Mouse (Mus musculus) Muller cell, postnatal 12 days (primary cell): ENCODE measurements at regions not wholly inside any gene's neighbourhood (a gene's known extent, or its start where the extent isn't known, plus 50 kb on each side); places are given as distances from the start of the nearest gene placed in this dataset.

Experiments
- DNase-seq: peaks from one replicate; pipeline ENCODE4 v3.0.0-alpha.2; 2015; ENCODE audit errors: inconsistent ontology term

DNA sequence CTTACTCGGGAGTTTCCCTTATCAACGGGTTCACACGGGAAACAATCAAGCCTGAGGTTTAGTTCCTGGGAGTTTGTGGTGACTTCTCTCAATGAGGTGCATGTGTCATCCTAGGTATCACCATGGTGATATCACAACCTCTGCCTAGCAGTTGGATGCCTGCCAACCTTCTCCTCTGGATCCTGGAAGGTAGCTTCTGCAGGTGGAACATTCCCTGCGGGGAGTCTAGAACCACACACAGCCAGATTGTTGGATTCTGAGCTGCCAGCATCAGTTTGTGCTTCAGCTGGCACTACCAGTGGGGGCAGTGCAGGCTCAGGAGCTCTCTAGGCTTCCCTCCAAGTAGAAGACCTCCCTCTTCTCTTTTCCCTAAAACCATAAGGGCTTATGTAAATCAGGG is 581.8 kb downstream of the Tox3 start:
- no peak for DNase-seq

- no peak for DNase-seq
Observed at GRCm38 (mm10) chr8:89759531-89759930, 588.6 kb downstream of the Tox3 start.

GRCm38 (mm10) chr8:89758695-89759094 is 589.4 kb downstream of the Tox3 start:
- DNase-seq, result peak; percentile 33

DNA sequence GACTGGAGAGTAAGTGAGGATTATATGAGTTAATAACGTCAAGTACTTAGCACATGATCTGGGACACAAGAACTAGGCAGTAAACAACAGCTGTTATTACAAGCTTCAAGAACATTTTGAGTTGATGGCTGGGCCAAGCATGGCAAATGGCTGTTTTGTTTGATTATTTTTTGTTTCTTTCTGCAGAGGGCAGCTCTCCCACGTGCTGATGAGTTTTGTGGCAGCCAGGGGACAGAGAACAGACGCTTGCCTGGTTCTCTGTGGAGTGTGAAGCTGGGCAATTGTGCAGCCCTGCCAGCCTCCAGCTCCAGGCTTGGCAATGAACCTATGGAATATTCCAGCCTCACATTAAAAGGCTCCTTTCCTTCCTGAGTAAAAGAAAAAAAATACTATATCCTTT is 592.2 kb downstream of the Tox3 start:
- no peak for DNase-seq

- DNase-seq, result no peak
Observed at GRCm38 (mm10) chr8:89751201-89751600, 596.9 kb downstream of the Tox3 start.

GRCm38 (mm10) chr8:89747726-89748125 is 600.4 kb downstream of the Tox3 start:
- DNase-seq, result no peak

DNA sequence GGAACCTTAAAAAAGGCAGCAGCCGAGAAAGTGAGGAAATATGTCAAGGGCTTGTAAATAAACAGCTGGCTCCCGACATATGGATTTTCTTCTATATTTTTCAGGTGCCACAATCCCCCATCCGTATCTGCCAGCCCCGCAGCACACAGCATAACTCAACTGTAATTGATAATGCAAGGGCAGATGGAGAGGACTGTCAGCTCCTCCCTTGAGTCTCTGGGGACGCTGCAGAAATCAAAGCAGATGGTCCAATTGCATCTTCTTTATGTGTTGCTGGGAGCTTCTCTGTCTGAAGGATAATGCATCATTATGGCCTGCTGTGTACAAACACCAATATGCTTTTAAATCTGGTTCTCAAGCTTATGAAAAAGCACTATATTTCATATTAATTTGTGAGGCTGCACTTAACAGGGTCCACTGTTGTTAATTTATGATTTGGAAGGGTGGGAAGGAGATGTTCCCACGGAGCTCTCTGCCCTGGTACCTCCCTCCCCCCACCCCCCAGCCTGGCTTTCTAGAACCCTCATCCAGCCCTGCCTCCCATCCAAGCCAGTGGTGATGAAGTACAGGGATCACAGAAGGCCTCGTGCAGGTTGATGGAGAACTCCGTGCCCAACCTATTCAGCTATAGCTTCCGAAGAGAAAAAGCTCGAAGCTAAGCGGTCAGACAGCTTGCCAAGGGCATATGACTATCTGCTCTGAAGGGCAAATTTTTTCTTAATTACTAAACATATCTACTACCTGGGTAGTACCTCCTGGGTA is 603.7 kb downstream of the Tox3 start:
- no peak for DNase-seq

- DNase-seq, result no peak
Observed at GRCm38 (mm10) chr8:89738657-89739056, 609.5 kb downstream of the Tox3 start.

GRCm38 (mm10) chr8:89737636-89738035 is 610.5 kb downstream of the Tox3 start:
- DNase-seq, result no peak

DNA sequence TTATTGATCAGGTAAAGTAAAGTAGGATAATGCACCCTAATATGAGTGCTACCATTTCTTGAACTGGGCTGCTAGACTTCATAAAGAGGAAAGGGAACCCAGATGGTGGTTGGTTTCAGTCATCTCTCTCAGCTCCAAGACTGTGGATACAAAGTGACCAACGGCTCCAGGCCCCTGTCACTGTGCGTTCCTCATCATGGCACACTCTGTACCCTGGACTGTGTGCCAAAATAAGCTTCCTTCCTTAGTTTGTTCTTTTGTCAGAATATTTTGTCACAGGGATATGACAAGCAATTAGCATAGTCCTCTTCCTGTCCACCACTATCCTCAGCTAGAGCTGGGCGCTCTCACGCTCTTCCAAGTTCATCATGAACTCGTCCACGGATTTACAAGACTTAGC is 620.9 kb downstream of the Tox3 start:
- no peak for DNase-seq

- DNase-seq, result no peak
Observed at GRCm38 (mm10) chr8:89721684-89722305, 626.3 kb downstream of the Tox3 start.

DNA sequence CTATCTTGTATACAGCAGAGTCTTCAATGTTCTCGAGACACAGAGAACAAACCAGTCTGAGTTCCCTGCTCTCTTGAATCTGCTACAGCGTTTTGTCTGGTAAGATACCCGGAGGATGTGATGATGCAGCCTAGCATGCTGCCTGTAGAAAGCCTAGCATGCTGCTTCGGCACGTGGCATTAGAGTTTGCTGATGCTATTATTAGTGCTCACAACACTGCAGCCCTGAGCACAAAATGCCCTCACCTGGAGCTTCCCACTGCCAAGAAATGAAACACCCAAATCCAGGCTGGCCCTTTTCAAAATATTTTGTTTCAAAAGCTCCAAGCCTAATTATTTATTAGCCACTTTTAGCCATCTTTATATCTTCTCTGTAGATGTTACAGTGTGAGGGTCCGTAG is 634.3 kb downstream of the Tox3 start:
- no peak for DNase-seq

GRCm38 (mm10) chr8:89707341-89707928 is 640.7 kb downstream of the Tox3 start:
- DNase-seq, result no peak

GRCm38 (mm10) chr8:89685696-89686095 is 641.7 kb upstream of the Sall1 start:
- DNase-seq, result no peak

DNA sequence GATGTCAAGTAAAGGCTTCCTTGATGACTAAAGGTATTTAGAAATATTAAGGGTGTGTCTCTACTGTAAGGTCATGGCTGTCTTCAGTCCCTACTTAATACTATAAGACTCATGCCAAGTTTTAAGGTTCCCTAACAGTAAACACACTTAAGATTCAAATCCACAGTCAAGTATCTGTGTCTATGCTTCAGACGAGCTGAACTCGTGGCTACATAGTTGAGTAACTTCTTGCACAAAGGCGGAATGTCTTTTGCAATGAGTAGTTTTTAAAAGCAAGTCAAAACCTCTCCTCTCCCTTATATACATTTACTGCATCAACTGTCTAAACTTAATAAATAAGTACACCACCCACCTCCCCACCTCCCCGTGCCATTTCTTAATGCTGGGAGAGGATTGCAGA is 637.0 kb upstream of the Sall1 start:
- no peak for DNase-seq

- DNase-seq, result no peak
Observed at GRCm38 (mm10) chr8:89680341-89680740, 636.4 kb upstream of the Sall1 start.

DNA sequence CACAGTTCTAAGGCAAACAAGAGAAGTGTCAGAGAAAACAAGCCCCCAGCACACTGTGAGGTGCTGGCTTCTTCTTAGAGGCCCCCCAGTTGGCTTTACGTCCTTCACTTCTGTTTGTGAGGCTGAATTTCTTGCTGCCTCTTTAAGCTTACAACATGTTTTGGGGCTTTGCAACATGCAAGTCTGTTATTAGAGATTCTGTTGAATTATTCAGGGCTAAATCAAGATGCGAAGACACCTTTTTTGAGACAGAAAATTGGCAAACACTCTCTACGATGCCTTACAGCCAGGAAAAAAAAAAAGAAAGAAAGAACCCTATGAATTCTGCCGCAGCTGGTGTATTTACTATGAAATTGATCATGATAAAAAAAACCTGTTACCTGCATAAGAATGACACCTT is 635.6 kb upstream of the Sall1 start:
- no peak for DNase-seq

DNA sequence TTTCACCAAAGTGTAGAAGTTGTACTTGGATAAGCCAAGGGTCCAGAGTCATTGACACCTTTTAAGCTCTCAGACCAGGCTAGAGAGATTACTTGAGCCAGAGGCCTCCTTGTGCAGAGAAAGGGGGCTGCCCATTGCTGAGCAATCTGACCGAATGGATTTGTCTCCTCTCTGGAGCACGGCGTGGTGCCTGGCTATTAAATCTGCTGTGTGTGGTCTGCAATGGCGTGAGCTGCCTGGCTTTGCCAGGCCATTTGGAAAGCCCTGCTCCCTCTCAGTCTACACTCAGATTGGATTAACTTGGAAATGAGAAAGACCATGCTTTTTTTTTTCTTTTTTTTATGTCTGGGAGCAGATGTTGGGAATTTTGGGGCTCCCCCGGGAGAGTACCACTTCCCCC is 633.3 kb upstream of the Sall1 start:
- DNase-seq, result no peak

DNA sequence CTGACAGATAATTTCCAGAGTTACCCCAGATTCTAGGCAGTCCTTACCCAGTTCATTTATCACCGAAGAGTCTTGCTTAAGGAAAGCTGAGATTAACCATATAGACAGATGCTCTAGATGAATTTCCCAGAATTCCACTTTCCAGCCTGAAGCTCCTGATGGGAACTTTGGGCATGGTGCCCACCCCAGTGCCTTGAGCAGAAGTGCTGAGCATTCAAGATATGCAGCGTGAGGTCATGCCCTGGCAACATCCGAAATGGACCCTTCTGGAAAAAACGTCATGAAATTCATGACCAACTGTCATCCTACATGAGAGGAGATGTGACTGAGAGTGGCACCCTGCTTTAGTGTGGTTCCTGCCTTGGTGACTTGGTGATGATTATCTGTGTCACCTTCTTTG is 629.9 kb upstream of the Sall1 start:
- DNase-seq, result no peak

- no peak for DNase-seq
Observed at GRCm38 (mm10) chr8:89672631-89673030, 628.7 kb upstream of the Sall1 start.

GRCm38 (mm10) chr8:89664911-89665689 is 621.1 kb upstream of the Sall1 start:
- DNase-seq, result no peak

DNA sequence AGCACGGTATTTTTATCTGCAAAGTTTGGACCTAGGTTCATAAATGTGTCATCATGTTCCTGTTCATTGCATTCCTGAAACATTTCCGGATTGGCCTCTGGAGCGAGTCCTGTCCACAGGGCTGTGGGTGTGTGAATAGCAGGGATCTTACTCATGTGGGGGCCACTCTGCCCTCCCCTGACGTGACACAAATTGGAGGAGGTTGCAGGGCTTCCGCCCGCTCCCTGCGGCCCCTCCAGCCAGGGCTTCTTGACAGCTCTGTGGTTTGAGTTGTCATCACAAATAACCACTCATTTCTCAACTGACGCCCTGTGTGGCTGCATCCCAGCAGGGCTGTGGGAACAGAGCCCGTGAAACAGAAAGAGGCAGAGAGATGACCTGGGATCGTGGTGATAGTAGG is 619.9 kb upstream of the Sall1 start:
- DNase-seq, result peak; percentile 98
